Mouse (Mus musculus) liver, embryonic 16.5 days (tissue): ENCODE data around the gene Klf9. TPM values are rescaled to one million over a fixed set of nuclear protein-coding genes. Genes with fewer than 3 reads are reported as not detected.

Experiments
- ATAC-seq: fragments of 200-750 bp; cut with Nextera tagmentation; 2 replicates; pipeline ENCODE4 v1.8.0; 2017; ENCODE audit warnings: low read depth, mild to moderate bottlenecking, moderate number of reproducible peaks, moderate library complexity
- H3K27ac ChIP-seq: fragments of 300-500 bp; sonication (generic); 2 replicates; pipeline ENCODE4 v1.5.1; 2014; ENCODE audit warnings: mild to moderate bottlenecking, low read length
- H3K27me3 ChIP-seq: fragments of 300-500 bp; sonication (generic); 2 replicates; pipeline ENCODE4 v1.6.1; 2014; ENCODE audit warnings: low read depth, low read length, mixed read lengths; ENCODE audit not compliant: control insufficient read depth, insufficient read depth
- H3K36me3 ChIP-seq: fragments of 300-500 bp; sonication (generic); 2 replicates; pipeline ENCODE4 v1.6.1; 2014; ENCODE audit warnings: mild to moderate bottlenecking; ENCODE audit not compliant: control insufficient read depth, insufficient read depth
- H3K4me1 ChIP-seq: fragments of 300-500 bp; sonication (generic); 2 replicates; pipeline ENCODE4 v1.6.1; 2014; ENCODE audit warnings: low read depth, low read length, mixed read lengths; ENCODE audit not compliant: control insufficient read depth
- H3K4me2 ChIP-seq: fragments of 300-500 bp; sonication (generic); 2 replicates; pipeline ENCODE4 v1.6.1; 2014; ENCODE audit warnings: low read depth, low read length, mixed read lengths
- H3K4me3 ChIP-seq: fragments of 300-500 bp; sonication (generic); 2 replicates; pipeline ENCODE4 v1.5.1; 2014; ENCODE audit warnings: low read depth, mild to moderate bottlenecking, low read length
- H3K9ac ChIP-seq: fragments of 300-500 bp; sonication (generic); 2 replicates; pipeline ENCODE4 v1.6.1; 2014; ENCODE audit warnings: low read depth, low read length
- H3K9me3 ChIP-seq: fragments of 300-500 bp; sonication (generic); replicated peaks from 2 replicates; pipeline ENCODE4 v1.6.1; 2016; ENCODE audit warnings: low read length; ENCODE audit not compliant: control insufficient read depth
- WGBS: fragments of 180-500 bp; shearing (Covaris S2); extraction: QIAGEN DNeasy Blood & Tissue Kit; methylation state at CpG from one replicate; pipeline ENCODE4 v1.1.7; 2014; ENCODE audit not compliant: insufficient replicate concordance; 5-methylcytosine and 5-hydroxymethylcytosine counted together
- polyA plus RNA-seq: library from polyadenylated mRNA; unstranded; fragments of >200 nt; fragmentation: Nextera tagmentation; extraction: Ambion mirVana; gene quantifications from 2 replicates; pipeline ENCODE4 v1.2.1, GENCODE M21; 2015

Gene Klf9
- polyA plus RNA-seq, 1 experiment from 2014 or later, result 0.90 TPM

DNA sequence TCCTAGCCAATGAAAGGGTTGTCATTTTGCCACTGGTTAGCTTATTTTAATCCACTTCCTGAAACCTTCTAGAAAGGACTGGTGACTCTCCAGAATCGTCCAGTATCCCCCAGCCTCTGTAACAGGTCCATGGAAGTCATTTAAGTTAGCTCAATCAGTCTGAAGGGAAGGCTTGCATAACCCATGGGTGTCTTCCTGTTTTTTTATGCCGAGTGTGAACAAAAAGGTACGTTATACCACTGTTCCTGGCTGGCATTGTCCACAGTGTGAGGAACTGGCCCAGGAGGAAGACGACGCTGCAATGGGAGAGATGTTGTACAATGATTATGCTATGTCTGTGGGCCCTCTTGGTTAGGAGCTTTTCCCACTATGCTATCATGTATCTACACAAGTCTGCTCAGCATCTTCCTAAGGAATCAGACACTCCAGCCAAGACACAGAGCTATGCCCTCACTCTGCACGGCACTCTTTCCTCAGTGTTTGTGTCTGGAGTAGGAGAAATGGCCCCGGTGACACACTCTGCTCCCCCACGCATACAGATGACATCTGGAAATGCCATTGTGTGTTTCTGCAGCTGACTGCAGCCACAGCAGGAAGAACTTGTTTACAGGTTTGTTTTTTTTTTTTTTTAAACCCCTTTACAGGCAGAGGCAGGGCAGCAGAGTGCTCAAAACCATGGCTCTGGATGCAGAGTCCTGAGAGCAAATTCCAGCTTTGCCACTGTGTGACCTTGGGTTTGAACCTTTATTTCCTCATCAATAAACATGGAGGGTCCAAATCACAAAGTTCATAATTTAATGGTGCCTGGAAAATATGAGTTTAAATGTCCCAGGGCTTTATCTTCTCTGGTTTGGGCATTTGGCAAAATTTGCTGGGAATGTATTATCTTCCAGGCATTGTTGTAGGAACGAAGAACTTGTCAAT, 15.5 kb upstream of the Klf9 start:
- Histone ChIP-seq H3K4me3 (no peak overlapping the region), H3K4me2 (no peak overlapping the region), H3K4me1 (peaks cover 2% of the 10 kb centered on the region; the same call in 1 of the 2 replicates), H3K27ac (no peak overlapping the region), H3K9me3 (no peaks in the 10 kb centered on the region), H3K27me3 (no peaks in the 10 kb centered on the region), H3K9ac (no peak overlapping the region), H3K36me3 (no peaks in the 10 kb centered on the region)
- ATAC-seq, result no peak
- 30% methylated on average over 9 of the region's 9 CpGs for WGBS

DNA sequence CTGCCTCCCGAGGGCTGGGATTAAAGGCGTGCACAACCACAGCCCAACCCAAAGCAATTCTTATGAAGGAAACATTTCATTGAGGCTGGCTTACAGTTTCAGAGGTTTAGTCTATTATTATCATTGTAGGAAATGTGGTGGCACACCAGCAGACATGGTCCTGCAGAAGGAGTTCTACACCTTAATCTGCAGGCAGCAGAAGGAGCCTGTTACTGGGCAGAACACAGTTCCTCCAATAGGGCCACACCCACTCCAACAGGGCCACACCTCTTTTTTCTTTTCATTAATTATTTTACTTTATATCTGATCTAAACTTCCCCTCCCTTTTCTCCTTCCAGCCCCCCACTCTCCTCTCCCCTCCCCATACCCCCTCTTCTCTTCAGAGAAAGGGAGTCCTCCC, 11.1 kb upstream of the Klf9 start:
- 63% methylated on average over 2 of the region's 2 CpGs for WGBS
- no peak overlapping the region for H3K9ac ChIP-seq
- no peaks in the 10 kb centered on the region for H3K9me3 ChIP-seq
- ATAC-seq, result peak; percentile 58
- peaks cover 8% of the 10 kb centered on the region for H3K4me1 ChIP-seq
- no peak overlapping the region for H3K4me2 ChIP-seq
- H3K27me3 ChIP-seq, result peaks cover 26% of the 10 kb centered on the region
- no peak overlapping the region for H3K4me3 ChIP-seq
- no peak overlapping the region for H3K27ac ChIP-seq
- H3K36me3 ChIP-seq, result no peaks in the 10 kb centered on the region

DNA sequence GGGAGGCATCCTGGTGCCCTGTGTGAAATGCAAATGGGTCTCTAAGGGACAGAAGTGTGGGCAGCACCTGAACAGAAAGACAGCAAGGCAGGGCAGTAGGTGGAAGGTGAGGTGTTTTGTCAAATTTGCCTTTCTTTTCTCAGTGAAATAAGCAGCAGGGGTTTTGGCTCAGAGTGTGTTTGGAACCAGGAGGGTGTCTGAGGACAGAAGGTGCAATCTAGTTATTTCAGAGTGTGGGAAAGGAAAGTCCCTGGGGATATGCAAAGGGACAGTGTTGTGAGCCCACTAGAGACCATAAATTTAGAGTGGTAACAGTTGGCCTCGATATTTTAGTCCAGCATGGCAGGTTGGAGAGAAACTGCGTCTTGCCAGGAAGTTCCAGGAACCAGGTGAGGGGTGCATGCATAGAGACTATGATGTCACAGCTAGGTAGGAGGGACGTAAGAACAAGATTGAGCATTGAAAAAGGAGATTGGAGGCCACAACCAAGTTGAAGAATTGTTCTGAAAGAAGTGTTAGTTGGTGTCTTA, 8.9 kb upstream of the Klf9 start:
- H3K36me3 ChIP-seq, result no peaks in the 10 kb centered on the region
- H3K27me3 ChIP-seq, result peaks cover 48% of the 10 kb centered on the region
- no peak overlapping the region for H3K9ac ChIP-seq
- no peak for ATAC-seq
- H3K4me1 ChIP-seq, result peaks cover 25% of the 10 kb centered on the region
- no peak overlapping the region for H3K4me2 ChIP-seq
- H3K9me3 ChIP-seq, result no peaks in the 10 kb centered on the region
- no peak overlapping the region for H3K4me3 ChIP-seq
- no peak overlapping the region for H3K27ac ChIP-seq
- WGBS, result 43% methylated on average over 3 of the region's 3 CpGs

DNA sequence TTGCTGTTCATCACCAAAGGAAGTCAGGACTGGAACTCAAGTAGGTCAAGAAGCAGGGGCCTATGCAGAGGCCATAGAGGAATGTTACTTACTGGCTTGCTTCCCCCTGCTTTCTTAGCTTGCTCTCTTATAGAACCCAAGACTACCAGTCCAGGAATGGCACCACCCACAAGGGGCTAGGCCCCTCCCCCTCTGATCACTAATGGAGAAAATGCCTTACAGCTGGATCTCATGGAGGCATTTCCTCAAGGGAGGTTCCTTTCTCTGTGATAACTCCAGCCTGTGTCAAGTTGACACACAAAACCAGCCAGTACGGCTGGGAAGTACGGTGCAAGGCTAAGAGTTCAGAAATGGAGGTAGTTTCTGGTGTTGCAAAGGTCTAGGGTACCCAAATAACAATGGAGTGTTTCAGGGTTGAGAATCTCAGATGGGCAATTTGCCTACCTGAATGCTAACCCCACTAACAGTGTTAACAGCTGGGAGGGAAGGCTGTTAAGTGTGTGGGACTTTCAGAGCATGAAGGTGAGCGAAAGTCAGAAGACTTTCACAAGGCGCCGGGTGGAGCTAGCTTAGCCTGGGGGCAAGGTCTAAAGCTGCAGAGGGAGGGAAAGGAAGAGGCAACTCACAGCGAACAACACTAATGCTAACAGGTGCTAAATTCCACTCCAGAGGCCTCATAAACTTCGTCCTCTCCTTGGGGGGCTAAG, 8.2 kb upstream of the Klf9 start:
- ATAC-seq, result no peak
- 57% methylated on average over 7 of the region's 7 CpGs for WGBS
- no peak overlapping the region for H3K4me3 ChIP-seq
- H3K9me3 ChIP-seq, result no peaks in the 10 kb centered on the region
- no peak overlapping the region for H3K4me2 ChIP-seq
- no peak overlapping the region for H3K9ac ChIP-seq
- peaks cover 50% of the 10 kb centered on the region for H3K27me3 ChIP-seq
- no peaks in the 10 kb centered on the region for H3K36me3 ChIP-seq
- H3K27ac ChIP-seq, result no peak overlapping the region
- H3K4me1 ChIP-seq, result peaks cover 25% of the 10 kb centered on the region

DNA sequence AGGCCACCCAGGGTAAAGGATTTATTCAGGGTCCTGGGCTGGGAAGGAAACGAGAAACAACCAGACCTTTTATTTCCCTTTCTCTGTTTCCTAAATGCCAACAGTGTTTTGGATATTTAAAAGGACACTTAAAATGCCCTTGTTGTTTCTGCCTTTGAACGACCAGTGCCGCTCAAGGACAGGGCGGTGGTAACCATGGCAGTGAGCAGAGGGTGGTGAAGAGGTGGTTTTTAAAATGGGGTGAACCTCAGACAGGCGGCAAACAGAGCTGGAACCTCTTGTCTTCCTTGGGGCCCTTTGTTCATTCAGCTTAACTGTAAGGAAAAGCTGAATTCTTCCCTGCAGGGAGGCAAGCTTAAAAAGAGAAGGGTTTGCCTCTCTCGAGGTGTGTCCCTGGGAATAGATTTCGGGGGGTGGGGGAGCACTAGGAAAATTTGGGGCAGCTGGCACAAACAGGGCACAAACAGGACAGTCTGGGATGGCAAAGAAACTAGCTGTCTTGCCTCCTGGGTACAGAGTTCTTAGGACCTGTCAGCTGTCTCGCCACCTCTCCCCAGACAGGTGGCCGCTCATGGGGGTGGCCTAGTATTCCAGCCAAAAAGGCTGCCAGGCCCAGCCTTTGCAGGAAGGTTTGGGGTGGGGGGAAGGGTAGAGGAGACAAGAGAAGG, 7.5 kb upstream of the Klf9 start:
- WGBS, result 36% methylated on average over 9 of the region's 9 CpGs
- H3K36me3 ChIP-seq, result no peaks in the 10 kb centered on the region
- H3K27me3 ChIP-seq, result peaks cover 52% of the 10 kb centered on the region
- no peak overlapping the region for H3K4me2 ChIP-seq
- H3K4me1 ChIP-seq, result peaks cover 25% of the 10 kb centered on the region
- H3K9me3 ChIP-seq, result no peaks in the 10 kb centered on the region
- no peak overlapping the region for H3K27ac ChIP-seq
- ATAC-seq, result no peak
- H3K4me3 ChIP-seq, result no peak overlapping the region
- H3K9ac ChIP-seq, result no peak overlapping the region

DNA sequence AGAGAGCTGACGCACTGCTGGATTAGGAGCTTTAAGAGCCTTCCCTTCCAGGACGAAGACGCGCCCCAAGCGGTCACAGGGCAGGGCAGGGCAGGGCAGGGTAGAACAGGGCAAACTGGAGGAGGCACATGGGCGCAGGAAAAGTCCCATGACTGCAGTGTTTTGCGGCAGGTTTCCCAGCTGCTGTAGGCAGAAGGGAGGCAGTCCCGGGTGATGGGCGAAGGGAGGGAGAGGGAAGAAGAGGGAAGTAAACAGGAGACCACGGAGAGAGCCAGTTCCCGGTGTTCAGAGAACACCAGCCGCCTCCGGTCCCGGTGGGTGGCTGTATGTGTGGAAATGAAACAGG, 7.0 kb upstream of the Klf9 start:
- peaks cover 52% of the 10 kb centered on the region for H3K27me3 ChIP-seq
- peak overlapping the region; percentile 51; the same call in 1 of the 2 replicates for H3K4me3 ChIP-seq
- H3K4me2 ChIP-seq, result peak overlapping the region; percentile 82
- peaks cover 25% of the 10 kb centered on the region for H3K4me1 ChIP-seq
- H3K36me3 ChIP-seq, result no peaks in the 10 kb centered on the region
- ATAC-seq, result no peak
- no peaks in the 10 kb centered on the region for H3K9me3 ChIP-seq
- WGBS, result 2% methylated on average over 14 of the region's 14 CpGs
- no peak overlapping the region for H3K9ac ChIP-seq
- H3K27ac ChIP-seq, result no peak overlapping the region

DNA sequence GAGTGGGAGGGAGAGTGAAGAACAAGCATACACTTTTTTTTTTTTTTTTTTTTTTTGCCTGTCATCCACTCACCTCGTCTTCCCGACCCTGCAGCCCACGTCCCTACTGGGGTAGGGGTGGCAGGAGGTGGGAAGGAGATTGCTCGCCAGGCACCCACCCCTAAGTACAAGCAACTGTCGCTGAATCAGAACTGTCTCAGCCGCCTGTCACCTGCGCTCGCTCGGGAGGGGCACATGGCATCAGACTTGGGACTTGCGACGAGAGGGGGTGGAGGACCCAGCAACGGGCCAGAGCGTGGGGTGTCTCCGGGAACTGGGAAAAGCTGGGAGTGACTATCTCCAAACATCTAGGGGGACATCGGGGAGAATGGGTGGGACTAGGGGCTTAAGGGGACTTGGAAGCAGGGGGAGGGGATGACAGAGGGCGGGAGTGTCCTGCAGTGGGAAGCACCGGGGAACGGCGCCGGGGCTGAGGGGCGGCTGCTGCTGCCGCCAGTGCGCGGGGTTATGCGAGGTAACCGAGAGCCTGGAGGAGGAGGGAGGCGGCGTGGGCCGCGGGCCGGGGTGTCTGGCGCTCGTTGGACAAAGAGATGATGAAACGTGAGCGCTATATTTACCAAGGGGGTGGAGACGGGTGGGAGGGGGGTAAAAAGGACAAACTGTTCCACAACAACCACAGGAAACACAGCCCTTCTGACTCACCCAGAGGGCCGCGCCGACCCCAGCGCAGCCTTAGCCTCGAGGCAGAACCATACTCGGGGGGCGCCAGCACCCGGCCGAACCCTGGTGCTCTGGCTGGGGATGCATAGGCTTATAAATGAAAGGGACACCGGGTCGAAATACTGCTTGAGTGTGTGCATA, 6.4 kb upstream of the Klf9 start:
- no peak overlapping the region for H3K9ac ChIP-seq
- H3K4me2 ChIP-seq, result peak overlapping the region; percentile 82
- H3K4me3 ChIP-seq, result peak overlapping the region; percentile 51
- 1% methylated on average over 47 of the region's 47 CpGs for WGBS
- no peak overlapping the region for H3K27ac ChIP-seq
- H3K27me3 ChIP-seq, result peaks cover 52% of the 10 kb centered on the region
- peak; percentile 58 for ATAC-seq
- H3K4me1 ChIP-seq, result peaks cover 25% of the 10 kb centered on the region
- no peaks in the 10 kb centered on the region for H3K9me3 ChIP-seq
- no peaks in the 10 kb centered on the region for H3K36me3 ChIP-seq
